In the genomic region with DNA sequence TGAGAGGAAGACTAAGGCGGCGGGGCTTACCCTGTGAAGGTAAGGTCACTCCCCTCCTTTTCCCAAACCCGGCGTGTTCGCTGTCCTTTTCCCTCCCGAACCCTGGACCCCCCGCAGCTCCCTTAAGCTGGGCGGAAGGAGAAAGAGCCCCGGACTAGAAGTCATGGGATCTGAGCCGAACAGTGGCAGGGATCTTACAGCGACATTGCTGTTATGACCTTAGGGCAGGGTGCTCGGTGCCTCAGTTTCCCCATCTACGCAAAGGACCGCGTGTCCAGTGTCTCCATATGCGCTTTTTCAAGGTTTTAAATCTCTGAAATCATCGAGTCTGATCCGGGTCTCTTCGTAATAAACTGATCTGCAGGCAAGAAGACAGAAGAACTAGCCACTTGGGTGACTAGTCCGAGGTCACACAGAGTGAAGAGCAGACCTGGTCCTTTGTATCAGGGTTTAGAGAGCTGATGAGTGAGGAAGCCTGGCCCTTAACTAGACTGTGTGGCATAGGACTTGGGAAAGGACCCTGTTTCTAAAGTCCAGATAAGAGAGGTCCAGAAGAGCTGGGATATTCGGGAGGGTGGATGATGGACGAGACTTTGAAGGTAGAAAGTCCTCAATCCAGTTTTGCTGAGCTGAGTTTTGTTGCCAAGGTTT, we compare ENCODE assay signal across 8 mouse cellular contexts. TPM values are rescaled to one million over a fixed set of nuclear protein-coding genes. Genes with fewer than 3 reads are reported as not detected.
A peak's percentile ranks its signal among the peaks of the same experiment; 100 is the strongest.
DNase-seq lines count a peak whose midpoint lies in the region; ATAC-seq and TF ChIP-seq lines count a peak whose summit lies in the region.

No protein-coding gene starts in this region.

- H3K79me2 ChIP-seq in C2C12 (ENCODE audit: control insufficient read depth, insufficient read depth): peaks cover 75% of the 10 kb centered on the region

- no peak overlapping the region for H3K27ac ChIP-seq in forebrain, embryonic 11.5 days (ENCODE audit: low read depth, low read length)
- 0 out of 2 replicates have a peak overlapping the region, but pooled peaks have one; percentile 8 for H3K27ac ChIP-seq in limb, embryonic 11.5 days (replicated peaks; ENCODE audit: low read depth, low read length)
- no peak overlapping the region for H3K27ac ChIP-seq in olfactory bulb, adult 2 months (ENCODE audit: insufficient read depth, low read depth, low read length)

- H3K9me3 ChIP-seq in forebrain, embryonic 11.5 days (ENCODE audit: control insufficient read depth, low read length): no peaks in the 10 kb centered on the region
- no peaks in the 10 kb centered on the region for H3K9me3 ChIP-seq in limb, embryonic 11.5 days (ENCODE audit: control insufficient read depth, low read length)

- H3K4me1 ChIP-seq in forebrain, embryonic 11.5 days (replicated peaks; ENCODE audit: control insufficient read depth, insufficient read depth, low read length): 0 out of 2 replicates have a peak, but pooled peaks cover 2% of the 10 kb centered on the region
- H3K4me1 ChIP-seq in limb, embryonic 11.5 days (ENCODE audit: control insufficient read depth, insufficient read depth, low read length): peaks cover 6% of the 10 kb centered on the region
- H3K4me1 ChIP-seq in olfactory bulb, adult 2 months (ENCODE audit: control insufficient read depth, insufficient read depth, low read length): no peaks in the 10 kb centered on the region

- peaks cover 38% of the 10 kb centered on the region for H3K79me3 ChIP-seq in C2C12 (ENCODE audit: low read depth)

- peak overlapping the region; percentile 89 for H3K4me3 ChIP-seq in C2C12 (ENCODE audit: insufficient read depth, poor library complexity, severe bottlenecking)
- H3K4me3 ChIP-seq in forebrain, embryonic 11.5 days (ENCODE audit: low read depth, low read length): peak overlapping the region; percentile 70
- H3K4me3 ChIP-seq in limb, embryonic 11.5 days (ENCODE audit: low read depth, low read length): peak overlapping the region; percentile 71
- H3K4me3 ChIP-seq in olfactory bulb, adult 2 months (ENCODE audit: insufficient read depth, low read depth, low read length): peak overlapping the region; percentile 64

- H3K9ac ChIP-seq in forebrain, embryonic 11.5 days (ENCODE audit: low read length): peak overlapping the region; percentile 69
- peak overlapping the region; percentile 73 for H3K9ac ChIP-seq in limb, embryonic 11.5 days (ENCODE audit: low read length)

- H3K36me3 ChIP-seq in C2C12 (ENCODE audit: control insufficient read depth, insufficient read depth): no peaks in the 10 kb centered on the region
- H3K36me3 ChIP-seq in forebrain, embryonic 11.5 days (ENCODE audit: control insufficient read depth, insufficient read depth, low read length): no peaks in the 10 kb centered on the region
- no peaks in the 10 kb centered on the region for H3K36me3 ChIP-seq in limb, embryonic 11.5 days (ENCODE audit: control insufficient read depth, insufficient read depth, low read length)

- peak; percentile 13; the same call in 1 of the 2 replicates for ATAC-seq in forebrain, embryonic 11.5 days (replicated peaks; ENCODE audit: low FRiP score)
- ATAC-seq in limb, embryonic 11.5 days (ENCODE audit: insufficient number of reproducible peaks, low FRiP score, low TSS enrichment, low read depth): peak; percentile 28
- no peak for ATAC-seq in monocyte, adult 5-6 weeks (replicated peaks; ENCODE audit: insufficient number of reproducible peaks, low FRiP score, low TSS enrichment, poor library complexity, severe bottlenecking)

- under 1% methylated on average over 22 of the region's 22 CpGs for WGBS in forebrain, embryonic 11.5 days
- WGBS in limb, embryonic 11.5 days: under 1% methylated on average over 22 of the region's 22 CpGs
- WGBS in olfactory bulb, adult 2 months: under 1% methylated on average over 22 of the region's 22 CpGs

- DNase-seq in embryo, embryonic 11 days: peak; percentile 13
- DNase-seq in embryo, embryonic 9.5 days (ENCODE audit: extremely low spot score): no peak
- no peak for DNase-seq in forebrain, embryonic 11.5 days (ENCODE audit: low spot score)
- no peak for DNase-seq in limb, embryonic 11.5 days (ENCODE audit: low spot score)
- no peak for DNase-seq in layer of hippocampus, adult 11-12 months (ENCODE audit: low spot score)

- peak overlapping the region; percentile 60 for H3K4me2 ChIP-seq in forebrain, embryonic 11.5 days (ENCODE audit: low read depth, low read length, severe bottlenecking)
- H3K4me2 ChIP-seq in limb, embryonic 11.5 days (ENCODE audit: low read depth, severe bottlenecking): peak overlapping the region; percentile 69

- H3K27me3 ChIP-seq in C2C12 (ENCODE audit: control insufficient read depth, insufficient read depth, insufficient read length): no peaks in the 10 kb centered on the region
- H3K27me3 ChIP-seq in forebrain, embryonic 11.5 days (ENCODE audit: control insufficient read depth, insufficient read depth, low read length): no peaks in the 10 kb centered on the region
- no peaks in the 10 kb centered on the region for H3K27me3 ChIP-seq in limb, embryonic 11.5 days (ENCODE audit: control insufficient read depth, insufficient read depth, low read length)

- no peak for TF ChIP-seq POLR2A in olfactory bulb, adult 2 months (IDR thresholded peaks at IDR 0.05; ENCODE audit: insufficient read depth, low read depth, low read length)

- H3ac ChIP-seq in C2C12 (ENCODE audit: control insufficient read depth, insufficient read length, low read depth): peak overlapping the region; percentile 65

- no peak for TF ChIP-seq CTCF in C2C12 (IDR thresholded peaks at IDR 0.05; ENCODE audit: control insufficient read depth, insufficient read depth, insufficient read length)
- no peak for TF ChIP-seq CTCF in olfactory bulb, adult 2 months (IDR thresholded peaks at IDR 0.05; ENCODE audit: insufficient read depth, low read depth, low read length)

TF ChIP-seq in C2C12, 6 proteins besides CTCF, POLR2A, EP300 and RAD21:
- no peak for TF ChIP-seq MYOD1 (IDR thresholded peaks at IDR 0.05; ENCODE audit: control insufficient read depth, insufficient read length, low read depth)
- no peak for TF ChIP-seq USF1 (IDR thresholded peaks at IDR 0.05; ENCODE audit: low read depth)

RNA-seq across cellular contexts. Expression of a gene that starts 0.4 kb away (rescaled TPM):
- polyA plus RNA-seq in C2C12 (2012; fragmentation: generic; extraction: Trizol): 17.0 TPM
- polyA plus RNA-seq in forebrain, embryonic 11.5 days (2014; fragmentation: Nextera tagmentation; extraction: Ambion mirVana): 49.9 and 51.7 TPM in 2 replicates
- 43.2 and 44.7 TPM in 2 replicates for polyA plus RNA-seq in limb, embryonic 11.5 days (2014; fragmentation: Nextera tagmentation; extraction: Ambion mirVana)
- not detected in 2 replicates for polyA plus RNA-seq in olfactory bulb, adult 2 months (2012; ENCODE audit: insufficient read depth, insufficient read length, low replicate concordance, missing spikeins)
- total RNA-seq in monocyte, adult 5-6 weeks (2017): 10.2 to 14.9 TPM (median 13.8 TPM) in 3 replicates

RNA-seq across cellular contexts. Expression of a gene that starts 0.6 kb away (rescaled TPM):
- polyA plus RNA-seq in C2C12 (2012; fragmentation: generic; extraction: Trizol): 13.2 TPM
- polyA plus RNA-seq in forebrain, embryonic 11.5 days (2014; fragmentation: Nextera tagmentation; extraction: Ambion mirVana): 18.5 and 23.4 TPM in 2 replicates
- 19.9 and 22.2 TPM in 2 replicates for polyA plus RNA-seq in limb, embryonic 11.5 days (2014; fragmentation: Nextera tagmentation; extraction: Ambion mirVana)
- polyA plus RNA-seq in olfactory bulb, adult 2 months (2012; ENCODE audit: insufficient read depth, insufficient read length, low replicate concordance, missing spikeins): not detected in 2 replicates
- total RNA-seq in monocyte, adult 5-6 weeks (2017): 94.1 to 128 TPM (median 123 TPM) in 3 replicates

RNA-seq across cellular contexts. Expression of a gene that starts 47.5 kb away (rescaled TPM):
- polyA plus RNA-seq in C2C12 (2012; fragmentation: generic; extraction: Trizol): 70.2 TPM
- polyA plus RNA-seq in forebrain, embryonic 11.5 days (2014; fragmentation: Nextera tagmentation; extraction: Ambion mirVana): 185 and 190 TPM in 2 replicates
- 223 and 254 TPM in 2 replicates for polyA plus RNA-seq in limb, embryonic 11.5 days (2014; fragmentation: Nextera tagmentation; extraction: Ambion mirVana)
- not detected in 2 replicates for polyA plus RNA-seq in olfactory bulb, adult 2 months (2012; ENCODE audit: insufficient read depth, insufficient read length, low replicate concordance, missing spikeins)
- total RNA-seq in monocyte, adult 5-6 weeks (2017): 40.8 to 57.0 TPM (median 49.4 TPM) in 3 replicates

RNA-seq across cellular contexts. Expression of a gene that starts 47.7 kb away (rescaled TPM):
- polyA plus RNA-seq in C2C12 (2012; fragmentation: generic; extraction: Trizol): 11.3 TPM
- polyA plus RNA-seq in forebrain, embryonic 11.5 days (2014; fragmentation: Nextera tagmentation; extraction: Ambion mirVana): 34.9 and 35.7 TPM in 2 replicates
- 36.6 and 37.3 TPM in 2 replicates for polyA plus RNA-seq in limb, embryonic 11.5 days (2014; fragmentation: Nextera tagmentation; extraction: Ambion mirVana)
- not detected in 2 replicates for polyA plus RNA-seq in olfactory bulb, adult 2 months (2012; ENCODE audit: insufficient read depth, insufficient read length, low replicate concordance, missing spikeins)
- total RNA-seq in monocyte, adult 5-6 weeks (2017): 10.7 to 14.9 TPM (median 11.4 TPM) in 3 replicates

Comparison
In these comparisons a context has a peak if more than half of its experiments do, and no peak if none do; other contexts are left out.
1. RNA of a gene that starts 0.4 kb away (polyA plus RNA-seq): 49.9 to 51.7 TPM in forebrain, embryonic 11.5 days, 43.2 to 44.7 TPM in limb, embryonic 11.5 days and 17.0 TPM in C2C12 (single experiment); not detected in olfactory bulb, adult 2 months; every median in the first group is over 10 times any median in the second.
2. Peak in every context shown above with its lines, with median percentiles within 50 percentile points of each other: H3K4me3 ChIP-seq.